Mouse (Mus musculus) embryonic facial prominence, embryonic 14.5 days (tissue): ENCODE data around the gene Mdga1. TPM values are rescaled to one million over a fixed set of nuclear protein-coding genes. Genes with fewer than 3 reads are reported as not detected.
A peak's percentile ranks its signal among the peaks of the same experiment; 100 is the strongest.

Experiments
- ATAC-seq: fragments of 200-750 bp; cut with Nextera tagmentation; 2 replicates; pipeline ENCODE4 v1.8.0; 2017; ENCODE audit warnings: low read depth, moderate number of reproducible peaks, moderate TSS enrichment
- DNase-seq: peaks from one replicate; pipeline ENCODE4 v3.0.0-alpha.2; 2015; ENCODE audit warnings: low spot score
- H3K27ac ChIP-seq: fragments of 300-500 bp; sonication (generic); replicated peaks from 2 replicates; pipeline ENCODE4 v1.5.1; 2014; ENCODE audit warnings: low read depth, mild to moderate bottlenecking, low read length, moderate library complexity
- H3K27me3 ChIP-seq: fragments of 300-500 bp; sonication (generic); replicated peaks from 2 replicates; pipeline ENCODE4 v1.6.1; 2014; ENCODE audit warnings: low read length; ENCODE audit not compliant: control insufficient read depth, insufficient read depth
- H3K36me3 ChIP-seq: fragments of 300-500 bp; sonication (generic); 2 replicates; pipeline ENCODE4 v1.6.1; 2014; ENCODE audit warnings: low read length, mixed read lengths; ENCODE audit not compliant: control insufficient read depth, insufficient read depth
- H3K4me1 ChIP-seq: fragments of 300-500 bp; sonication (generic); 2 replicates; pipeline ENCODE4 v1.6.1; 2014; ENCODE audit warnings: antibody characterized with exemption, low read length; ENCODE audit not compliant: control insufficient read depth, insufficient read depth
- H3K4me2 ChIP-seq: fragments of 300-500 bp; sonication (generic); 2 replicates; pipeline ENCODE4 v1.6.1; 2014; ENCODE audit warnings: low read depth, mild to moderate bottlenecking, low read length, moderate library complexity, mixed read lengths
- H3K4me3 ChIP-seq: fragments of 300-500 bp; sonication (generic); 2 replicates; pipeline ENCODE4 v1.5.1; 2014; ENCODE audit warnings: low read depth, mild to moderate bottlenecking, low read length
- H3K9ac ChIP-seq: fragments of 300-500 bp; sonication (generic); 2 replicates; pipeline ENCODE4 v1.6.1; 2014; ENCODE audit warnings: low read depth, mild to moderate bottlenecking, low read length, moderate library complexity, mixed read lengths
- H3K9me3 ChIP-seq: fragments of 300-500 bp; sonication (generic); 2 replicates; pipeline ENCODE4 v1.6.1; 2016; ENCODE audit warnings: low read length; ENCODE audit not compliant: control insufficient read depth
- WGBS: fragments of 180-500 bp; shearing (Covaris S2); extraction: QIAGEN DNeasy Blood & Tissue Kit; methylation state at CpG from one replicate; pipeline ENCODE4 v1.1.7; 2014; 5-methylcytosine and 5-hydroxymethylcytosine counted together
- polyA plus RNA-seq: library from polyadenylated mRNA; unstranded; fragments of >200 nt; fragmentation: Nextera tagmentation; extraction: Ambion mirVana; gene quantifications from 2 replicates; pipeline ENCODE4 v1.2.1, GENCODE M21; 2014

The Mdga1 gene
- polyA plus RNA-seq, 1 experiment from 2014 or later: 5.3 TPM

DNA sequence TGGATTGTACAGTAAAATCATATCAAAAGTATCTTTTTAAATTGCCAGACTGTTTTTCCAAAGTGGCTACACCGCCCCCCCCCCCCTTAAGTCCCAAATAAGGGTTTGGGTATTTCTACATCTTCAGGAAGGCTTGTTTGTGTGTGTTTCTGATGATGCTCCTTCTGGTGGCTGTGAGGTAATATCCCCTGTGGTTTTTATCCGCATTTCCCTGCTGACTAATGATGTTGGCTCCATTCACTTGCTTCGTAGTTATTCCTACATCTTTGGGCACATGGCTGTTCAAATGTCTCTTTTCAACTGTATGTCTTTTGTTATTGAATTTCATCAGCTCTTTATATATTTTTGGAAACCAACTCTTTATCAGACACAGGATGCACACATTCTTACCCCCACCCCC lies 20.2 kb upstream of the Mdga1 start:
- no peaks in the 10 kb centered on the region for H3K27me3 ChIP-seq
- H3K36me3 ChIP-seq: no peaks in the 10 kb centered on the region
- H3K4me2 ChIP-seq: no peak overlapping the region
- WGBS: 85% methylated on average over 3 of the region's 3 CpGs
- no peak for ATAC-seq
- no peak overlapping the region for H3K9ac ChIP-seq
- no peak for DNase-seq
- no peaks in the 10 kb centered on the region for H3K9me3 ChIP-seq
- H3K4me1 ChIP-seq: no peaks in the 10 kb centered on the region; the same call in 1 of the 2 replicates
- no peak overlapping the region for H3K27ac ChIP-seq
- H3K4me3 ChIP-seq: no peak overlapping the region

DNA sequence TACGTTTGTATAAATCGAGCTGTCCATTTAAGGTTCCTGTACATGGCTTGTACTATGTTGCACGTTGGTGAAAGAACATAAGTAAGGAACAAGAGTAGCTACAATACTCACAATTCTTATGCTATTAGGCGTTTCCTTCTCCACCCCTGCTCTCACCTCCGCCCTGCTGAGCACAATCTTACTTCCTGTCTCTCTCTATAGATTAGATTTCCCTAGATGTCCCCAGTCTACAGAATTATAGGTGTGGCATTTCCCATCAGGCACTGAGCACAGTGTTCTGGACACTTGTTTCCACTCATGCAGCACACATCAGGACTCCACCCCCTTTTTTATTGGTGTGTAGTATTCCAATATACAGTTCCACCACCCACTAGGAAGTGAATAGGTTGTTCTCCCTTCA lies 19.8 kb upstream of the Mdga1 start:
- DNase-seq (no peak), ATAC-seq (no peak)
- no peaks in the 10 kb centered on the region for H3K9me3 ChIP-seq
- no peaks in the 10 kb centered on the region for H3K27me3 ChIP-seq
- H3K27ac ChIP-seq: no peak overlapping the region
- H3K4me3 ChIP-seq: no peak overlapping the region
- no peak overlapping the region for H3K9ac ChIP-seq
- H3K36me3 ChIP-seq: no peaks in the 10 kb centered on the region
- no peaks in the 10 kb centered on the region; the same call in 1 of the 2 replicates for H3K4me1 ChIP-seq
- WGBS: 86% methylated on average over 5 of the region's 5 CpGs
- H3K4me2 ChIP-seq: no peak overlapping the region

DNA sequence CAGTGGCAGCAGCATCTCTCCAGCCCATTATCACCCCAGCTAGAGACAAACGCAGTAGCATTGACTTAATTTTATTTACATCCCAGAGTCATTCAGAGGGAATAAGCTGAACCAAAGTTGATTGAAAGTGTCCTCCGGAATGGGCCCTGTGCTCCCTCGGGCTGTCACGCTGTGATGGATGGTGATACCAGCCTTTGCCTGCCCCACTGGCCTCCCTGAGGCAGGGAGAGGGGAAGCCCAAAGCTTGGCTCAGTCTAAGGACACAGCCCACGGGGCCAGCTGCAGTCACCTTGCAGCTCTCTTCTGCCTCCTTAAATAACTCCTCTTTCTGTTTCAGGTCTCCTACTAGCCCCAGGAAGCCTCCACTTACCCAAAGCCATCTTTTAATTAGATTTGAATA lies 18.3 kb upstream of the Mdga1 start:
- WGBS: 61% methylated on average over 5 of the region's 5 CpGs
- H3K4me2 ChIP-seq: no peak overlapping the region
- H3K4me1 ChIP-seq: no peaks in the 10 kb centered on the region; the same call in 1 of the 2 replicates
- no peak for ATAC-seq
- H3K27ac ChIP-seq: no peak overlapping the region
- H3K36me3 ChIP-seq: no peaks in the 10 kb centered on the region
- no peak overlapping the region for H3K9ac ChIP-seq
- DNase-seq: no peak
- H3K27me3 ChIP-seq: no peaks in the 10 kb centered on the region
- H3K4me3 ChIP-seq: no peak overlapping the region
- H3K9me3 ChIP-seq: no peaks in the 10 kb centered on the region

DNA sequence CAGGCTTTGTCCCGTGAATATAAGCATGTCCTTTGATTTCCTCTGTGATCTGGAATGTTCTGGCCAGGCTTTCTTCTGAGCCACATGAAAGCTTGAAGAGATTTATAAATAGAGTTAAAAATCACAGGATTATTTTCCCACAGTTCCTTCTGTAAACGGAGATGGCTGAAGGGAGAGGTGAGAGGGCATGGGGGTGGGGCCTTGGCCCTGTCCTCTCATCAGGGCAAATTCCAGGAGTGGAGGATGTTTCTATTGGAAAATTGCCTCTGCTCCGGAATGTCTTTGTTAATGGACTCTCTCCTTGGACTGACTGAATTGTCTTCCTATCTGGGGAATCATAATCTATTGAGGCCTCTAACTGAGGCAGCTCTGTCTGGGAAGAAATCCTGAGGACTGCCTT lies 15.6 kb upstream of the Mdga1 start:
- Histone ChIP-seq H3K4me1 (no peaks in the 10 kb centered on the region; the same call in 1 of the 2 replicates), H3K27ac (no peak overlapping the region), H3K4me2 (no peak overlapping the region), H3K36me3 (no peaks in the 10 kb centered on the region), H3K4me3 (no peak overlapping the region), H3K27me3 (no peaks in the 10 kb centered on the region), H3K9me3 (peaks cover 5% of the 10 kb centered on the region; the same call in 1 of the 2 replicates), H3K9ac (no peak overlapping the region)
- DNase-seq: peak; percentile 43
- WGBS: 17% methylated on average over 3 of the region's 3 CpGs
- ATAC-seq: no peak

DNA sequence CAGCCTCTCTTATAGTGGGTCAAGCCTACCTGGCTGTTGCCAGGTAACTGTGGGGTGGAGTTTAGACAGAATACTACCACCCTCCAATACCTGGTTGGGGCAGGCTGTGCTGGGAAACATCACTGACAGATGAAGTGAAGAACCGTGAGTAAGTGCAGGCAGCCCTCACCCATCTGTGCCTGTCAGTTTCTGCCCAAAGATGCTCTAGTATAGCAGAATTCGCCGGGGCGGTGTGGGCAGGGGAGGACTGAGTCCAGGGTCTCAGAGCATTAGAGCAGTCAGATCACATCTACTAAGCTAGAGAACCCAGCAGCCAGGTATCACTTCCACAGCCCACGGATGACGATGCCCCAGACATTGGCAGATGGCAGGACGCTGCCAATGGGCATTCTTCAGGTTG lies 15.0 kb upstream of the Mdga1 start:
- H3K4me3 ChIP-seq: no peak overlapping the region
- H3K9ac ChIP-seq: no peak overlapping the region
- no peaks in the 10 kb centered on the region for H3K36me3 ChIP-seq
- no peak for DNase-seq
- 74% methylated on average over 7 of the region's 7 CpGs for WGBS
- no peak overlapping the region for H3K4me2 ChIP-seq
- peaks cover 5% of the 10 kb centered on the region; the same call in 1 of the 2 replicates for H3K9me3 ChIP-seq
- no peaks in the 10 kb centered on the region; the same call in 1 of the 2 replicates for H3K4me1 ChIP-seq
- H3K27ac ChIP-seq: no peak overlapping the region
- no peaks in the 10 kb centered on the region for H3K27me3 ChIP-seq
- no peak for ATAC-seq

DNA sequence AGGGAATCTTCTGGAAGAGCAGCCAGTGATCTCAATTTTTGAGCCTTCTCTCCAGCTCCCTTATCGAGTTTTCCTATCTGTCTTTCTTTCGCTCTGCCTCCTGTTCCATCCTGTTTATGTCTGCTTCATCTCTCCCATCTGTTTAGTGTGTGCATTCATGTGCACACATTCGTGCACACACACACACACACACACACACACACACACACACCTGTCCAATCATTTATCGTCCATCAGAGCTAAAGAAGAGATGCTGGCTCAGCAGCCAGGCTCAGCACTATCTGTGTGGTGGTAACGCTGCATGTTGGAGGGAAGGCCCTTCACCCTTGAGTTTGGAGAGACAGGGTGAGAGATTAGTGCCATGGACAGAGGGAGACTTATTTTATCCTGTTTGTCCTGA lies 13.3 kb upstream of the Mdga1 start:
- Histone ChIP-seq H3K9ac (no peak overlapping the region), H3K36me3 (no peaks in the 10 kb centered on the region), H3K9me3 (peaks cover 5% of the 10 kb centered on the region; the same call in 1 of the 2 replicates), H3K27ac (no peak overlapping the region), H3K4me3 (no peak overlapping the region), H3K4me2 (no peak overlapping the region), H3K27me3 (no peaks in the 10 kb centered on the region), H3K4me1 (peaks cover 2% of the 10 kb centered on the region)
- no peak for ATAC-seq
- DNase-seq: no peak
- WGBS: 82% methylated on average over 5 of the region's 5 CpGs

DNA sequence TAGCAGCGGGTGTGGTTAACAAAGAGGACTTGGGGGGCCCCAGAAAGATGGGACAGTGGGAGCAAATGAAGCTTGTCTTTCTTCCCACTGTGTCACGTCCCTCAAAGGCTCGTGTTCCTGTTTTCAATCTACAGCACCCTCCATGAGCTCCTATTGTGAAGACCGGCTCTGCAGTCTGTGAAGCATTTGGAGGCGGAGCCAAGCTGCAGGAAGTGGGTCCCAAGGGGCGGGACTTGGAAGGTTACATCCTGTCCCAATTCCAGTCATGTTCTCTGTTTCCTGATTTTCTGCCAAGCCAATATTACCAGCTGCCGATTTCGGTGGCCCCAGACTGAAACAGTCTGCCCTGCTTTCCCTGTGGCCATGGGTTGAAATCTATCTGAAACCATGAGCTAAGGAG lies 11.7 kb upstream of the Mdga1 start:
- Histone ChIP-seq H3K4me3 (no peak overlapping the region), H3K4me1 (peaks cover 2% of the 10 kb centered on the region), H3K9me3 (peaks cover 5% of the 10 kb centered on the region; the same call in 1 of the 2 replicates), H3K27ac (no peak overlapping the region), H3K36me3 (no peaks in the 10 kb centered on the region), H3K9ac (no peak overlapping the region), H3K4me2 (no peak overlapping the region), H3K27me3 (no peaks in the 10 kb centered on the region)
- DNase-seq (no peak), ATAC-seq (no peak)
- 71% methylated on average over 8 of the region's 8 CpGs for WGBS

DNA sequence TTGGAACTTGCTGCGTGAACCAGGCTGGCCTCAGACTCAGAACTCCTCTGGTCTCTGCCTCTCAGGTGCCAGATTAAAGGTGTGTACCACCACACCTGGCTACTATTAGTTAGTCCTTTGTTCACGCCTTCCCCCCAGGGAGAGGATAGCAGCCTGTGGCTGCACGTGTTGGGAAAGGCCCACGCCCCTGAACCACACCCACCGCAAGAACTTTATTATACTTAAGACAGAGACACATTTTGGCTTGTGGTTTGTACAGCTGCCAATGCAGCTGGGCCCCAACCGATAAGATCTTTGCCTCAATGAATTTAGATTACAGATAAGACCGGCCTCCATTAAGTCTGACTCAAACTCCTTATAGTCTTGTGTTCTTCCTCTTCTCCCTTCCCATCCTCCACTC lies 10.0 kb upstream of the Mdga1 start:
- Histone ChIP-seq H3K4me3 (no peak overlapping the region), H3K36me3 (no peaks in the 10 kb centered on the region), H3K27me3 (no peaks in the 10 kb centered on the region), H3K4me2 (no peak overlapping the region), H3K9ac (no peak overlapping the region), H3K27ac (no peak overlapping the region), H3K9me3 (peaks cover 5% of the 10 kb centered on the region; the same call in 1 of the 2 replicates), H3K4me1 (peaks cover 2% of the 10 kb centered on the region; the same call in 1 of the 2 replicates)
- peak; percentile 67; the same call in 1 of the 2 replicates for ATAC-seq
- DNase-seq: peak; percentile 77
- 54% methylated on average over 7 of the region's 7 CpGs for WGBS

DNA sequence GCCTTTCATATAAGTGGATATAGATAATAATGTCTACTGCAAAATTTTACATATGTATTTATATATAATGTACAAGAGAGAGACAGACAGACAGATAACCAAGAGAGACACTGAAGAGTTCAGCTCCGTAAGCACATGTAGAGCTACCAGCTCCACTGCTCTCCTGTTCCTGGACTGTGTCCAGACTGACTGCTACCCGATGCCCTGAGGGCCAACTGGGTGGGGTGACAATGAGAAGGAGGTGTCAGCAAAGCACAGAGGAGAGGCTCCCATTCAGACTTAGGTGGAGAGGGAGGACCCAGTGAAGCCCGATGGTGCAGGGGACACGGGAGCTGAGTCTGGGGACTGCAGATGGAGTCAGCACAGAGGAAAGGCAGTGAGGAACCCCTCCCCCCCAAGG lies 9.1 kb upstream of the Mdga1 start:
- H3K4me2 ChIP-seq: no peak overlapping the region
- H3K27me3 ChIP-seq: no peaks in the 10 kb centered on the region
- DNase-seq (no peak), ATAC-seq (no peak)
- peaks cover 5% of the 10 kb centered on the region; the same call in 1 of the 2 replicates for H3K9me3 ChIP-seq
- no peaks in the 10 kb centered on the region for H3K36me3 ChIP-seq
- peaks cover 2% of the 10 kb centered on the region; the same call in 1 of the 2 replicates for H3K4me1 ChIP-seq
- no peak overlapping the region for H3K4me3 ChIP-seq
- H3K27ac ChIP-seq: no peak overlapping the region
- no peak overlapping the region for H3K9ac ChIP-seq
- WGBS: 57% methylated on average over 4 of the region's 4 CpGs
